Mouse (Mus musculus): ENCODE results near the gene Tuba3b. TPM values are rescaled to one million over a fixed set of nuclear protein-coding genes. Genes with fewer than 3 reads are reported as not detected.
A peak's percentile ranks its signal among the peaks of the same experiment; 100 is the strongest.

The Tuba3b gene
- polyA plus RNA-seq (2016; fragmentation: Nextera tagmentation; extraction: Ambion mirVana) = not detected in 2 replicates

- Histone ChIP-seq H3K27ac (replicated peaks) (no peak within 1 kb of the TSS), H3K36me3 (replicated peaks) (no peaks in the 10 kb centered on the region), H3K9me3 (no peaks in the 10 kb centered on the region), H3K27me3 (replicated peaks; ENCODE audit: low read depth, poor library complexity, severe bottlenecking) (no peaks in the 10 kb centered on the region), H3K4me3 (no peak within 1 kb of the TSS), H3K4me1 (peaks cover 5% of the 10 kb centered on the region; the same call in 1 of the 2 replicates)
- WGBS = 97% methylated on average over 31 of the region's 31 CpGs
- DNase-seq (ENCODE audit: low spot score) = no peak
Measured at GRCm38 (mm10) chr6:145615666-145616210, at the start of gene Tuba3b. Gene Tuba3b (plus strand): TSS chr6:145615757.

- no peak overlapping the region for H3K27ac ChIP-seq (replicated peaks)
- H3K9me3 ChIP-seq = no peaks in the 10 kb centered on the region
- DNase-seq (ENCODE audit: low spot score) = no peak
- WGBS = 82% methylated on average over 8 of the region's 8 CpGs
- H3K4me1 ChIP-seq = peaks cover 22% of the 10 kb centered on the region
- no peaks in the 10 kb centered on the region for H3K36me3 ChIP-seq (replicated peaks)
- no peak overlapping the region for H3K4me3 ChIP-seq
- H3K27me3 ChIP-seq (replicated peaks; ENCODE audit: low read depth, poor library complexity, severe bottlenecking) = no peaks in the 10 kb centered on the region
Measured at GRCm38 (mm10) chr6:145567296-145567695, 48.3 kb upstream of the Tuba3b start.

- no peak overlapping the region for H3K27ac ChIP-seq (replicated peaks)
- peaks cover 22% of the 10 kb centered on the region for H3K4me1 ChIP-seq
- no peaks in the 10 kb centered on the region for H3K27me3 ChIP-seq (replicated peaks; ENCODE audit: low read depth, poor library complexity, severe bottlenecking)
- H3K9me3 ChIP-seq = no peaks in the 10 kb centered on the region
- WGBS = 87% methylated on average over 3 of the region's 3 CpGs
- no peak overlapping the region for H3K4me3 ChIP-seq
- H3K36me3 ChIP-seq (replicated peaks) = no peaks in the 10 kb centered on the region
- no peak for DNase-seq (ENCODE audit: low spot score)
Measured at GRCm38 (mm10) chr6:145567832-145568231, 47.7 kb upstream of the Tuba3b start.

GRCm38 (mm10) chr6:145568701-145569100, 46.9 kb upstream of the Tuba3b start:
- Histone ChIP-seq H3K4me1 (peaks cover 22% of the 10 kb centered on the region), H3K4me3 (no peak overlapping the region), H3K27me3 (replicated peaks; ENCODE audit: low read depth, poor library complexity, severe bottlenecking) (no peaks in the 10 kb centered on the region), H3K27ac (replicated peaks) (no peak overlapping the region), H3K9me3 (no peaks in the 10 kb centered on the region), H3K36me3 (replicated peaks) (no peaks in the 10 kb centered on the region)
- no peak for DNase-seq (ENCODE audit: low spot score)
- WGBS = 91% methylated on average over 3 of the region's 3 CpGs

GRCm38 (mm10) chr6:145573250-145574013, 42.1 kb upstream of the Tuba3b start:
- no peaks in the 10 kb centered on the region for H3K27me3 ChIP-seq (replicated peaks; ENCODE audit: low read depth, poor library complexity, severe bottlenecking)
- H3K4me1 ChIP-seq = peaks cover 12% of the 10 kb centered on the region
- H3K9me3 ChIP-seq = no peaks in the 10 kb centered on the region
- H3K36me3 ChIP-seq (replicated peaks) = no peaks in the 10 kb centered on the region
- DNase-seq (ENCODE audit: low spot score) = no peak
- no peak overlapping the region for H3K4me3 ChIP-seq
- WGBS = 84% methylated on average over 6 of the region's 6 CpGs
- no peak overlapping the region for H3K27ac ChIP-seq (replicated peaks)

- 92% methylated on average over 4 of the region's 4 CpGs for WGBS
- no peak for DNase-seq (ENCODE audit: low spot score)
Measured at GRCm38 (mm10) chr6:145576762-145577161, 38.8 kb upstream of the Tuba3b start.

GRCm38 (mm10) chr6:145578457-145579185, 36.9 kb upstream of the Tuba3b start:
- Histone ChIP-seq H3K4me1 (peaks cover 15% of the 10 kb centered on the region), H3K27ac (replicated peaks) (0 out of 2 replicates have a peak overlapping the region, but pooled peaks have one; percentile 8), H3K27me3 (replicated peaks; ENCODE audit: low read depth, poor library complexity, severe bottlenecking) (no peaks in the 10 kb centered on the region), H3K4me3 (no peak overlapping the region), H3K36me3 (replicated peaks) (no peaks in the 10 kb centered on the region), H3K9me3 (no peaks in the 10 kb centered on the region)
- DNase-seq (ENCODE audit: low spot score) = no peak
- WGBS = 51% methylated on average over 10 of the region's 10 CpGs

More at GRCm38 (mm10) chr6:145576762-145577161, 38.8 kb upstream of the Tuba3b start:
- no peaks in the 10 kb centered on the region for H3K9me3 ChIP-seq
- no peak overlapping the region for H3K27ac ChIP-seq (replicated peaks)
- no peaks in the 10 kb centered on the region for H3K36me3 ChIP-seq (replicated peaks)
- no peaks in the 10 kb centered on the region for H3K27me3 ChIP-seq (replicated peaks; ENCODE audit: low read depth, poor library complexity, severe bottlenecking)
- no peak overlapping the region for H3K4me3 ChIP-seq
- peaks cover 15% of the 10 kb centered on the region for H3K4me1 ChIP-seq

- 87% methylated on average over 3 of the region's 3 CpGs for WGBS
- DNase-seq (ENCODE audit: low spot score) = no peak
Measured at GRCm38 (mm10) chr6:145579761-145580160, 35.8 kb upstream of the Tuba3b start.

GRCm38 (mm10) chr6:145581366-145582170, 34.0 kb upstream of the Tuba3b start:
- 74% methylated on average over 10 of the region's 10 CpGs for WGBS
- Histone ChIP-seq H3K4me3 (no peak overlapping the region), H3K27ac (replicated peaks) (no peak overlapping the region; the same call in 1 of the 2 replicates), H3K9me3 (no peaks in the 10 kb centered on the region), H3K4me1 (peaks cover 15% of the 10 kb centered on the region), H3K36me3 (replicated peaks) (no peaks in the 10 kb centered on the region), H3K27me3 (replicated peaks; ENCODE audit: low read depth, poor library complexity, severe bottlenecking) (no peaks in the 10 kb centered on the region)
- DNase-seq (ENCODE audit: low spot score) = no peak

More at GRCm38 (mm10) chr6:145579761-145580160, 35.8 kb upstream of the Tuba3b start:
- Histone ChIP-seq H3K4me1 (peaks cover 15% of the 10 kb centered on the region), H3K27me3 (replicated peaks; ENCODE audit: low read depth, poor library complexity, severe bottlenecking) (no peaks in the 10 kb centered on the region), H3K9me3 (no peaks in the 10 kb centered on the region), H3K27ac (replicated peaks) (no peak overlapping the region), H3K36me3 (replicated peaks) (no peaks in the 10 kb centered on the region), H3K4me3 (no peak overlapping the region)

GRCm38 (mm10) chr6:145585052-145585973, 30.2 kb upstream of the Tuba3b start:
- Histone ChIP-seq H3K9me3 (no peaks in the 10 kb centered on the region), H3K27ac (replicated peaks) (no peak overlapping the region), H3K27me3 (replicated peaks; ENCODE audit: low read depth, poor library complexity, severe bottlenecking) (no peaks in the 10 kb centered on the region), H3K4me3 (no peak overlapping the region), H3K4me1 (peaks cover 3% of the 10 kb centered on the region), H3K36me3 (replicated peaks) (no peaks in the 10 kb centered on the region)
- no peak for DNase-seq (ENCODE audit: low spot score)
- WGBS = 79% methylated on average over 21 of the region's 21 CpGs

- H3K4me1 ChIP-seq = peaks cover 17% of the 10 kb centered on the region
- H3K36me3 ChIP-seq (replicated peaks) = no peaks in the 10 kb centered on the region
- no peaks in the 10 kb centered on the region for H3K27me3 ChIP-seq (replicated peaks; ENCODE audit: low read depth, poor library complexity, severe bottlenecking)
- H3K9me3 ChIP-seq = no peaks in the 10 kb centered on the region
- H3K4me3 ChIP-seq = no peak overlapping the region
- WGBS = 89% methylated on average over 11 of the region's 11 CpGs
- peak overlapping the region; percentile 48 for H3K27ac ChIP-seq (replicated peaks)
- no peak for DNase-seq (ENCODE audit: low spot score)
Measured at GRCm38 (mm10) chr6:145590501-145591293, 24.9 kb upstream of the Tuba3b start.

Data from embryonic facial prominence, embryonic 10.5 days (tissue).